Mouse (Mus musculus) kidney, postnatal 0 days (tissue): ENCODE data around the gene Krt16. TPM values are rescaled to one million over a fixed set of nuclear protein-coding genes. Genes with fewer than 3 reads are reported as not detected.
A peak's percentile ranks its signal among the peaks of the same experiment; 100 is the strongest.

Source experiments
- ATAC-seq: fragments of 200-750 bp; cut with Nextera tagmentation; replicated peaks from 2 replicates; pipeline ENCODE4 v1.8.0; 2017; ENCODE audit warnings: low read depth, moderate number of reproducible peaks, moderate TSS enrichment, moderate library complexity; ENCODE audit not compliant: low FRiP score
- DNase-seq: peaks from one replicate; pipeline ENCODE4 v3.0.0-alpha.2; 2016; ENCODE audit warnings: low spot score
- H3K27ac ChIP-seq: fragments of 300-500 bp; sonication (generic); 2 replicates; pipeline ENCODE4 v1.5.1; 2014; ENCODE audit warnings: mild to moderate bottlenecking
- H3K27me3 ChIP-seq: fragments of 300-500 bp; sonication (generic); 2 replicates; pipeline ENCODE4 v1.6.1; 2014; ENCODE audit warnings: low read length, mixed read lengths; ENCODE audit not compliant: insufficient read depth
- H3K36me3 ChIP-seq: fragments of 300-500 bp; sonication (generic); 2 replicates; pipeline ENCODE4 v1.6.1; 2014; ENCODE audit warnings: low read length, mixed read lengths; ENCODE audit not compliant: insufficient read depth
- H3K4me1 ChIP-seq: fragments of 300-500 bp; sonication (generic); replicated peaks from 2 replicates; pipeline ENCODE4 v1.6.1; 2014; ENCODE audit warnings: antibody characterized with exemption, low read length, mixed read lengths; ENCODE audit not compliant: insufficient read depth
- H3K4me2 ChIP-seq: fragments of 300-500 bp; sonication (generic); 2 replicates; pipeline ENCODE4 v1.6.1; 2014; ENCODE audit warnings: mild to moderate bottlenecking, low read length, moderate library complexity, mixed read lengths
- H3K4me3 ChIP-seq: fragments of 300-500 bp; sonication (generic); replicated peaks from 2 replicates; pipeline ENCODE4 v1.5.1; 2014; ENCODE audit warnings: low read depth, low read length
- H3K9ac ChIP-seq: fragments of 300-500 bp; sonication (generic); 2 replicates; pipeline ENCODE4 v1.6.1; 2014; ENCODE audit warnings: low read depth, low read length
- H3K9me3 ChIP-seq: fragments of 300-500 bp; sonication (generic); replicated peaks from 2 replicates; pipeline ENCODE4 v1.6.1; 2016; ENCODE audit warnings: low read length, inconsistent platforms, mixed read lengths
- CTCF ChIP-seq: IDR thresholded peaks from 2 replicates; pipeline ENCODE4 v1.5.1; 2016; ENCODE audit warnings: antibody characterized with exemption, low read depth, mild to moderate bottlenecking, moderate library complexity
- WGBS: fragments of 180-500 bp; shearing (Covaris S2); extraction: QIAGEN DNeasy Blood & Tissue Kit; methylation state at CpG from one replicate; pipeline ENCODE4 v1.1.7; 2014; 5-methylcytosine and 5-hydroxymethylcytosine counted together
- polyA plus RNA-seq: library from polyadenylated mRNA; unstranded; fragments of >200 nt; fragmentation: Nextera tagmentation; extraction: Ambion mirVana; gene quantifications from 2 replicates; pipeline ENCODE4 v1.2.1, GENCODE M21; 2015

The Krt16 gene
- polyA plus RNA-seq, 1 experiment from 2014 or later = not detected

DNA sequence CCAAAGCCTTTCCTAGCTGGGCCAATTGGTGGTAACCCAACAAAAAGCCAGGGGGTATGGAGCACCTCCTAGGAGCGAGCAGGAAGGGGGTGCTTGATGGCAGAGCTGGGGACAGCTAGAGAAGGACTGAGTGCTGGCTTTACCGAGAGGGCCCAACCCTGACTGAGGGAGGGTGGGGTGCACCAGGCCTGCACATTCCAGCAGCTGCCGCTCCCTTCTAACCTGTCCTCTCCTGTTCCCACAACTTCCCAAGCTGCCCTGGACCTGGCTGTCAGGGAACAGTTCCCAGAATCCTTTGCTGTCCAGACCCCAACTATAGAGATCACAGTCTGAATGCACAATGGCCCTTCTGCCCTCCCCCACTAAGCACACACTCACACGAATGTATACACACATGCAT is 36.3 kb upstream of the Krt16 start:
- Histone ChIP-seq H3K36me3 (no peaks in the 10 kb centered on the region), H3K27ac (no peak overlapping the region), H3K4me3 (no peak overlapping the region), H3K9me3 (no peaks in the 10 kb centered on the region), H3K4me2 (no peak overlapping the region), H3K4me1 (no peaks in the 10 kb centered on the region), H3K9ac (no peak overlapping the region), H3K27me3 (no peaks in the 10 kb centered on the region)
- DNase-seq = no peak
- ATAC-seq = no peak
- WGBS = 73% methylated on average over 4 of the region's 4 CpGs
- no peak for TF ChIP-seq CTCF

- 0 out of 2 replicates have a peak, but pooled peaks have one; percentile 55 for ATAC-seq
- DNase-seq = peak; percentile 72
- H3K9me3 ChIP-seq = no peaks in the 10 kb centered on the region
- no peak overlapping the region for H3K4me2 ChIP-seq
- H3K4me1 ChIP-seq = no peaks in the 10 kb centered on the region
- no peaks in the 10 kb centered on the region for H3K36me3 ChIP-seq
- H3K27ac ChIP-seq = no peak overlapping the region
- WGBS = 21% methylated on average over 10 of the region's 10 CpGs
- H3K27me3 ChIP-seq = no peaks in the 10 kb centered on the region
- H3K9ac ChIP-seq = no peak overlapping the region
- TF ChIP-seq CTCF = peak; percentile 84
- no peak overlapping the region for H3K4me3 ChIP-seq
These were observed 33.8 kb upstream of the Krt16 start for GRCm38 (mm10) chr11:100282549-100282948.

DNA sequence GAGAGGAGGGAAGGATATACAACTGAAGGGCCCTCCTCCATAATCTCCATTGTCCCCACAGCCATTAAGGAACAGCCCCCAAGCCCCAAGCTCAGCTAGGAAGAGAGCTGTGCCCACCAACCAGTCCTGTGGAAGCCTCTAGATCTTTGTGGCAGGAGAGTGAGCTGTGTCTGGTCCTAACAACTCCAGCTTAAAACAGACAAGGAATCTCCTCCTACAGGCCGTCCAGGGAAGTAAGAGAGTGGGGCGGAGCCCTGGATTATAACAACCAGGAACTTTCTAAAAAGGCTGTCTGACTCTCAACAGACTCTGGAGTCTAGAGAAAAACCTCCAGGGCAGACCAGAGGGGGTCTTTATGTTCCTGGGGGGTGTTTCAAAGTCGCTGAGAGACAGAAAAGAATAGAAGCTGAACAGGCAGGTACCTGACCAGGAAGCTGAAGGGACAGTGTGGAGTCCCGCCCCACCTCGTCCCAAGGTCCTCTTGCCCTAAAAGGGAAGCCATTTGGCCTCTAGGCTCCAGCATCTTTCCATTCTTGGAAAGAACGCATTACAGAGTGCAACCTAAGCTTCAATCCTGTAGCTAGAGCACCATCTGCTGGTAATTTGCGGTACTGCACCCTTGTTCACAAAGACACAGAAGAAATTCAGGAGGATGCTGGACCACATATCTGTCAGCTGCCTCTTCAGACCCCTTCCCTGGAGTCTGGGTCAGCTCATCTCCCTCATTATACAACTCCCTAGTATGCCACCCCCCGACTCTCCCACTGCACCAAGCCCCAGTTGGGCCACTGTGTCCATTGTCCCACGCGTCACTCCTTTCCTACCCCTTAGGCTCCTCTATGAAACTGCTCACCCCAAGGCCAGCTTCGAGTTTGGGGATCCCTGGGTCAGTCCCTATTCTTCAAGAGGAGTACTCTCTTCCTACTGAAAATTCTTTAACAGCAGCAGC is 33.2 kb upstream of the Krt16 start:
- Histone ChIP-seq H3K4me2 (no peak overlapping the region), H3K4me3 (no peak overlapping the region), H3K36me3 (no peaks in the 10 kb centered on the region), H3K9ac (no peak overlapping the region), H3K9me3 (no peaks in the 10 kb centered on the region), H3K27me3 (no peaks in the 10 kb centered on the region), H3K27ac (no peak overlapping the region), H3K4me1 (no peaks in the 10 kb centered on the region)
- ATAC-seq = no peak; the same call in 1 of the 2 replicates
- DNase-seq = peak; percentile 87
- WGBS = 21% methylated on average over 11 of the region's 11 CpGs
- peak; percentile 97 for TF ChIP-seq CTCF

- ATAC-seq = no peak
- Histone ChIP-seq H3K27me3 (no peaks in the 10 kb centered on the region), H3K36me3 (no peaks in the 10 kb centered on the region), H3K9ac (no peak overlapping the region), H3K4me1 (no peaks in the 10 kb centered on the region), H3K27ac (no peak overlapping the region), H3K9me3 (no peaks in the 10 kb centered on the region), H3K4me3 (no peak overlapping the region), H3K4me2 (no peak overlapping the region)
- DNase-seq = no peak
- TF ChIP-seq CTCF = no peak
- 45% methylated on average over 5 of the region's 5 CpGs for WGBS
These were observed 30.1 kb upstream of the Krt16 start for GRCm38 (mm10) chr11:100278759-100279158.

DNA sequence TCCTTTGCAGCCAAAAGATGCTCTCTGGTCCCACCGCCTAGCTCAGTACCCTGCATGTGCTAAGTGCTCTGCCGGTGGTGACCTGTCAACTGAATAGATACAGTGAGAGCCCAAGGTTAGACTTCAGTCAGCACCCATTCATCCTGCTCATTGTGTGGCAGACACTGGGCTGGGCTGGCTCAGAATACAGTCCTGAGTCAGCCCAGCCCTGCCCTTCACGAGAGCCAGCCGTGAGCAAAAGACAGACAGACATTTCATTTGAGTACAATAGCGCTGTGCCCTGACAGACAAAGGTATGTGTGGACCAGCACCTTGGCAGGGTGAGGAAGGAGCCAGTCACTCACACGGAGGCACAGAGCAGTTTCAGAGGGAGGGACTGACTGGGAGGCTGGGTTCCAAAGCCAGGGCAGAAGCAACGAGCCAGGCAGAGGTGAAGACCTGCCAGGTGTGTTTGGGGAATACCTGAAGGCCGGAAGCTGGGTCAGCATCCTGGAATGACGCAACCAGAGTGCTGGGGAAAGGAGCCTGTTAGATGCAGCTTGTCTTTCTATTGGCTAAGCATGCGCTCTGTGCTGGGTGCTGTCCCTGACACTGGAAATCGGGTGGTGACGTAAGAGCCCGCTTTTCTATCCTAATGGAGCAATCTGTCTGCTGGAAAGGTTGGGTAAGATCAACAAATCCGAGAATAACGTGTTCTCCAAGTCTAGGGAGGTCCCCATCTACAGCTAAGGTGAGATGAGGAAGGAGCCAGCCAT is 29.2 kb upstream of the Krt16 start:
- no peaks in the 10 kb centered on the region for H3K36me3 ChIP-seq
- DNase-seq (no peak), ATAC-seq (no peak)
- no peak overlapping the region for H3K4me3 ChIP-seq
- no peak overlapping the region for H3K4me2 ChIP-seq
- H3K4me1 ChIP-seq = no peaks in the 10 kb centered on the region
- 71% methylated on average over 15 of the region's 15 CpGs for WGBS
- H3K9me3 ChIP-seq = no peaks in the 10 kb centered on the region
- no peaks in the 10 kb centered on the region for H3K27me3 ChIP-seq
- no peak overlapping the region for H3K9ac ChIP-seq
- no peak for TF ChIP-seq CTCF
- no peak overlapping the region for H3K27ac ChIP-seq

GRCm38 (mm10) chr11:100275466-100275865 is 26.8 kb upstream of the Krt16 start:
- no peaks in the 10 kb centered on the region for H3K9me3 ChIP-seq
- DNase-seq (no peak), ATAC-seq (no peak)
- TF ChIP-seq CTCF = no peak
- no peak overlapping the region for H3K9ac ChIP-seq
- no peaks in the 10 kb centered on the region for H3K4me1 ChIP-seq
- 48% methylated on average over 5 of the region's 5 CpGs for WGBS
- no peaks in the 10 kb centered on the region for H3K27me3 ChIP-seq
- no peak overlapping the region for H3K27ac ChIP-seq
- H3K36me3 ChIP-seq = no peaks in the 10 kb centered on the region
- H3K4me2 ChIP-seq = no peak overlapping the region
- no peak overlapping the region for H3K4me3 ChIP-seq
